Mouse (Mus musculus): ENCODE measurements around the gene Zmynd19. TPM values are rescaled to one million over a fixed set of nuclear protein-coding genes. Genes with fewer than 3 reads are reported as not detected.

The Zmynd19 gene
- 10.2 and 12.1 TPM in 2 replicates for polyA plus RNA-seq (2015; fragmentation: Nextera tagmentation; extraction: Ambion mirVana)

DNA sequence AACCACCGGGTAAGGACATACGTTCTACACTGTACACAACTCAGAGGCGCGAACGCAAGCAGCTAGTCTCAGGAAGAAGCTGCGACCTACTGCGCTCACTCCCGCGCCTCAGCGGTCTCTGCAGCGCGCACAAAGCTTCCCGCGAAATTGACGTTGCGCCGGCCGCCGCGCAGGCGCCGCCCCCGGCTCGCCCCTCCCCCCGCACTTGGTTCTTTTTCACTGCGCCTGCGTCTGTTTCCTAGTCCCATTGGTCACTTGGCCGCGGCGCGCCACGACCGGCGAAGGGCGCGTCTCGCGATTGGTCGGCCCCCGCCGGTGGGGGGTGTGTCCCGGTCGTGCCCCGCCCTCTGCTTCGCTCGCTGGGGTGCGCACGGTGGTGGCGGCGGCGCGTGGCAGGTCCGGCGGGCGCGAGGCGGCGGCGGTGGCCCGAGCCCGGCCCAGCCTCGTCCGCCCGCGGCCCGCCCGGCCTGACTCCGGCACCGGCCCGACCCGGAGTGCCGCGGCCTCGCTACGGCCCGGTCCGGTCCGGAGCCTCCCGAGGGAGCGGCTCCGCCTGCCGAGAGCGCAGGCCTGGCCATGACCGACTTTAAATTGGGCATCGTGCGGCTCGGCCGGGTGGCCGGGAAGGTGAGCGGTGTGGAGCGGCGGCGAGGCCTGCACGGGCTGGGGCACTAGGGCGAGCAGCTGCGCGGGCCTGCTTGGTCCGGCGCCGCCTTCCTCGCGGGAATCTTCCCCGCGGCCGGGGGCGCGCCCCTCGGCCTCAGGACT, at the start of gene Zmynd19:
TSS of gene Zmynd19 (plus strand) at position 372 of the 768 bp plus-strand sequence.
- peak; percentile 99 for ATAC-seq
- Histone ChIP-seq H3K4me1 (peaks cover 16% of the 10 kb centered on the region), H3K27me3 (no peaks in the 10 kb centered on the region), H3K4me2 (peak within 1 kb of the TSS; percentile 95), H3K36me3 (ENCODE audit: poor library complexity, severe bottlenecking) (peaks cover 30% of the 10 kb centered on the region), H3K27ac (peak within 1 kb of the TSS; percentile 40), H3K9me3 (replicated peaks) (no peaks in the 10 kb centered on the region), H3K9ac (peak within 1 kb of the TSS; percentile 97), H3K4me3 (peak within 1 kb of the TSS; percentile 98)
- WGBS, result under 1% methylated on average over 75 of the region's 108 CpGs

DNA sequence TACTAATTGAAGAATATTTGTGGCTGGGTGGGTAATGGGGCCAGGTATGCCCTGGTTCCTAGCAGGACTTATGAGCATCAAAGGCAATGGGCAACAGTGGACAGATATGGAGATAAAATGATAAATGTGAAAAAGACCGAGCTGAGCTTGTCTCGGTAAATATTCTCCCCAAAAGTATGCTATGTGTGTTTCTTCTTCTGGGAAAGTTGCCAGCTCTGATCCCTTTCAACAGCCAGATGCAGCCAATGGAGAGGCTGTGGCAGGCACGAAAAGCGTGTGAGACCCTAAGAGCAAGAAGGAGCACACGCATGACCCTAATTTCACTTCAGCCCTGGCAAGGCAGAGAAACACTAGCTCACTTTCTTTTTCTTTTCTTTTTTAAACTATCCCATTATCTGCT, 48.5 kb upstream of the Zmynd19 start:
- peaks cover 37% of the 10 kb centered on the region for H3K4me1 ChIP-seq
- no peak overlapping the region for H3K27ac ChIP-seq
- H3K36me3 ChIP-seq (ENCODE audit: poor library complexity, severe bottlenecking), result 0 out of 2 replicates have a peak, but pooled peaks cover 9% of the 10 kb centered on the region
- H3K27me3 ChIP-seq, result no peaks in the 10 kb centered on the region
- no peak overlapping the region for H3K4me3 ChIP-seq
- H3K9me3 ChIP-seq (replicated peaks), result no peaks in the 10 kb centered on the region
- no peak overlapping the region for H3K4me2 ChIP-seq
- no peak overlapping the region for H3K9ac ChIP-seq
- no peak for ATAC-seq
- WGBS, result 54% methylated on average over 5 of the region's 5 CpGs

DNA sequence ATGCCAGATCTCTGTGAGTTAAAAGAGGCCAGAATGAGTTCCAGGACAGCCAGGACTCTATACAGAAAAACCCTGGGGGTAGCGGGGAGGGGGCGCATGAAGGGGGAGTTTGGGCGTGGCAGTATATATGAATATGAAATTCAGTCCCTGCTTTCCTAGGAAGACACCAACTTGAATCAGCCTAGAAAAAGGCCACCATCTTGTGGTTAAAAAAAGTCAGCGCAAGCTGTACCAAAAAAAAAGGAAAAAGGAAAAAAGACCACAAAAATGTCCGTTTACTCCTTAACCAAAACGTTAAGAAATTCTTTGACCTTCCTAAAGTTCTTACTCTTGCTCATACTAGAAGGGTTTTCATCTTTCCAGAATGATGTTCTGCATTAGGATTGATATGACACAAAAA, 46.6 kb upstream of the Zmynd19 start:
- Histone ChIP-seq H3K27me3 (no peaks in the 10 kb centered on the region), H3K9me3 (replicated peaks) (no peaks in the 10 kb centered on the region), H3K4me2 (no peak overlapping the region), H3K27ac (no peak overlapping the region), H3K9ac (no peak overlapping the region), H3K36me3 (ENCODE audit: poor library complexity, severe bottlenecking) (0 out of 2 replicates have a peak, but pooled peaks cover 4% of the 10 kb centered on the region), H3K4me3 (no peak overlapping the region), H3K4me1 (peaks cover 48% of the 10 kb centered on the region)
- no peak for ATAC-seq
- 84% methylated on average over 6 of the region's 6 CpGs for WGBS

DNA sequence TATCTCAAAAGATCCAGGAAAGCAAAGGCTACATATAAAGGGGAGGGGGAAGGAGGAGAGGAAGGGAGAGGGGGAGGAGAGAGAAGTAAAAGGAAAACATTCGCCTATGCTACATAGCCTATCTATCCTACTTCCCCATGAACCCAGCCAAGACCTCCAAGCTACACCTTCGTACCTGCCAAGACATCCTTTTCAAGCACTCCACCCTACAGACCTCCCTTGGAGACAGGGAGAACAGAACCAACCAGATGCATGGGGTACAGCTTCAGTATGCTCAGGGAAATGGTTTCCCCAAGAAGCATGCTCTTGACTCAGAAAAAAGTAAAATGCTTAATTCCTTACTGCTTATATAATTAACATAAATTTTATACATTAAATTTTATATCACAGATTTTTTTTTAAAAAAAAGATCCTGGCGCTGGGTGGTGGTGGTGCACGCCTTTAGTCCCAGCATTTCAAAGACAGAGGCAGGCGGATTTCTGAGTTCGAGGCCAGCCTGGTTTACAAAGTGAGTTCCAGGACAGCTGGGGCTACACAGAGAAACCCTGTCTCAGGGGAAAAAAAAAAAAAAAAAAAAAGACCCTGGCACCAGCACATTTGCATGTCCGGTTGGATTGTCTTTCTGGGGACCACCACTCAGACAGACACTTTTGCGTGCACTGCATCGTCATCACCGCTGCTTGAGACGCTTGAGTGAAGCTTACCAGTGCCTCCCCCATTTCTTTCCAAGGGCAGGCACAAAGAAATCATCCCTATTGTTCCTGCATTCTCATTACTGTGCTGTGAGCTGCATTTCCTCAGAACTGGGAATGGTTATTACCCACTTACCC, 44.6 kb upstream of the Zmynd19 start:
- Histone ChIP-seq H3K4me3 (no peak overlapping the region), H3K36me3 (ENCODE audit: poor library complexity, severe bottlenecking) (0 out of 2 replicates have a peak, but pooled peaks cover 5% of the 10 kb centered on the region), H3K9me3 (replicated peaks) (no peaks in the 10 kb centered on the region), H3K27me3 (no peaks in the 10 kb centered on the region), H3K4me1 (peaks cover 48% of the 10 kb centered on the region), H3K4me2 (peak overlapping the region; percentile 17; the same call in 1 of the 2 replicates), H3K9ac (peak overlapping the region; percentile 51), H3K27ac (peak overlapping the region; percentile 91)
- 48% methylated on average over 11 of the region's 11 CpGs for WGBS
- ATAC-seq, result peak; percentile 82

DNA sequence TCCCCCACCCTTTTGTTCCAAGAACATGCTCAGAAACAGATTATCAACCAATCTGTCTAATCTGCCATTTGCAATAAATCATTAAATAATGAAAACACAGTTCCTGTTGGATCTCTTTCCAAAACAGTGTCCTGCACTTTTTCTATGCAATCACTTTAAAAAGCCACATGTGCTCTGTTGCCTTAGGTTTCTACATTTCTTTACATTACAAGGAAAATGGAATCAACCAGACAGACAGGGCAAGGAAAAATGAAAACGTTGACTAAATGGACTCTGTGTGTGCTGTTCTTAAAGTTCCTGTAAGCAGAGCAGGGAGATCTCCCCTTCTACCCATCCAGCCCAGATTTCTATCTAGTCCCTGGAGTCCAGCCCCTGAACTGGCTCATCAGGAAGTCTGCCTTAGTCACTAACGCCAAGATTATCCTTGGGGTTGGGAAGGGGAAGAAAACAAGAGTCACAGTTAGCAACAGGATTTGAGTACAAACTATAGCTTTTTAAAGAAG, 43.9 kb upstream of the Zmynd19 start:
- no peak for ATAC-seq
- Histone ChIP-seq H3K4me3 (no peak overlapping the region), H3K27ac (peak overlapping the region; percentile 91), H3K9ac (peak overlapping the region; percentile 51), H3K27me3 (no peaks in the 10 kb centered on the region), H3K4me1 (peaks cover 47% of the 10 kb centered on the region), H3K36me3 (ENCODE audit: poor library complexity, severe bottlenecking) (peaks cover 8% of the 10 kb centered on the region), H3K9me3 (replicated peaks) (no peaks in the 10 kb centered on the region), H3K4me2 (peak overlapping the region; percentile 17; the same call in 1 of the 2 replicates)
- WGBS, result 6% methylated on average over 2 of the region's 2 CpGs

DNA sequence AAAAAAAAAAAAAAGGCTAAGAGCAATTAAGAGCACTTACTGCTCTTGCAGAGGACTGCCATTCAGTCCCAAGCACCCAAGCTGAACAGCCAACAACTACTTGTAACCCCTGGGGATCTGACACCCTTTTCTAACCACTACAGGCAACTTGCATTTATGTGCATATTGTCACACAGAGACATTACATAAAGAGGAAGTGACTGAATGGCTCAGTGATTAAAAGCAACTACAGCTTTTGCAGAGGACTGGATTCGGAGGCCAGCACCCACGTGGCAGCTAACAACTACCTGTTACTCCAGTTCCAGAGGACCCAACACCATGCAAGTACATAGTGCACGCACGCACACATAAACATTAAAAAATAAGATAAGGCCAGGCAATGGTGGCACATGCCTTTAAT, 39.1 kb upstream of the Zmynd19 start:
- H3K4me3 ChIP-seq, result no peak overlapping the region
- no peak overlapping the region for H3K4me2 ChIP-seq
- ATAC-seq, result no peak
- no peaks in the 10 kb centered on the region for H3K27me3 ChIP-seq
- WGBS, result 100% methylated on average over 4 of the region's 4 CpGs
- H3K4me1 ChIP-seq, result peaks cover 16% of the 10 kb centered on the region
- peaks cover 23% of the 10 kb centered on the region for H3K36me3 ChIP-seq (ENCODE audit: poor library complexity, severe bottlenecking)
- no peak overlapping the region for H3K27ac ChIP-seq
- H3K9me3 ChIP-seq (replicated peaks), result no peaks in the 10 kb centered on the region
- no peak overlapping the region for H3K9ac ChIP-seq

DNA sequence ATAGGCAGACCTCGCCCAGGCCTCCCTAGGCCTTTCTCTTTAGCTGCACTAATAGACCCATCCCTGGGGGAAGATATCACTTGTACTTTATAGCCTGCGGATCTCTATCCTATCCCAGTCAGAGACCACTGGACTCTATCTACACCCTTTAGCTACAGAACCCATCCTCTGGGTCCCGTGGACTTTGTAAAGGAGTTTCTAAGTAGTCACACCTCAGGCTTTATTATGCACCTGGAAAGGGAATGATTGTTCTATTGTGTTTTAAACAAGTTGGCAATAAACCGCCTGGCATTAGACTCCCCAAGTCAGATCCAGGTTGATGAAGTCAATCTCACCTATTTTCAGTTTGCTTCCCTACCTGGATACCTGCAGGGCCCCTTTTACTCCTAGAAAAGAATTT, 37.4 kb upstream of the Zmynd19 start:
- peaks cover 23% of the 10 kb centered on the region for H3K36me3 ChIP-seq (ENCODE audit: poor library complexity, severe bottlenecking)
- no peak overlapping the region for H3K4me2 ChIP-seq
- 91% methylated on average over 4 of the region's 4 CpGs for WGBS
- H3K9me3 ChIP-seq (replicated peaks), result no peaks in the 10 kb centered on the region
- H3K4me1 ChIP-seq, result peaks cover 4% of the 10 kb centered on the region
- H3K9ac ChIP-seq, result no peak overlapping the region
- no peak overlapping the region for H3K4me3 ChIP-seq
- no peak overlapping the region for H3K27ac ChIP-seq
- H3K27me3 ChIP-seq, result no peaks in the 10 kb centered on the region
- ATAC-seq, result no peak

DNA sequence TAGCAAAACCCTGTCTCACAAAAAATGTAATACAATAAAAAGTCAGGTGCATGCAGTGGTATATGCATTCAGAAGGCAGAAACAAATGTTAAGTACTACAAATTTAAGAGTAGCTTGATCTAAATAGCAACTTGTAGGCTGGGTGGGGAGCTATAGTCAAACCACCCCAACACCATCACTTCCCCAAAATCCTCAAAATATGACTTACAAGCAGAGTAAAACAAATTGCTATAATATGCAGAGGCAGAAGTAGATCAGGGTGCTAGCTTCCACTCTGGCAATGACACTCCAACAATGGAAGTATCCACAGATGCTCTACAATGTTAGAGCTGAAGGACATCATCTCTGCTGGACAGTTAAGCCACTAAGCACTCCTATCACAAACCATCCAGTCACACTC, 37.0 kb upstream of the Zmynd19 start:
- peaks cover 8% of the 10 kb centered on the region for H3K4me1 ChIP-seq
- H3K36me3 ChIP-seq (ENCODE audit: poor library complexity, severe bottlenecking), result peaks cover 23% of the 10 kb centered on the region
- no peak overlapping the region for H3K4me3 ChIP-seq
- H3K9me3 ChIP-seq (replicated peaks), result no peaks in the 10 kb centered on the region
- H3K4me2 ChIP-seq, result no peak overlapping the region
- no peak for ATAC-seq
- H3K27me3 ChIP-seq, result no peaks in the 10 kb centered on the region
- H3K27ac ChIP-seq, result no peak overlapping the region
- no peak overlapping the region for H3K9ac ChIP-seq

DNA sequence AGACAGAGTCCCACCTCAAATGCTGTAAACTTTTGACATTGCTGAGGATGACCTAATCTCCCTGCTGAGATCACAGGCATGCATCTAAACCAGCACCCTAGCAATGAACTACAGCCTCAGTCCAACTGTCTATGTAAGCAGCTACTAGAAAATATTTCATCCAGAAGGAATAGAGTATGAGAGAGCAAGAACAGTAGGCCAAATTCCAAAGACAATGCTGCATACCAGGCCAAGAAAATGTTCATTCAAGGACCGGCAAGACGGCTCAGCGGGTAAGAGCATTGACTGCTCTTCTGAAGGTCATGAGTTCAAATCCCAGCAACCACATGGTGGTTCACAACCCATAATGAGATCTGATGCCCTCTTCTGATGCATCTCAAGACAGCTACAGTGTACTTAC, 34.8 kb upstream of the Zmynd19 start:
- H3K4me2 ChIP-seq, result no peak overlapping the region
- ATAC-seq, result no peak
- 84% methylated on average over 3 of the region's 3 CpGs for WGBS

DNA sequence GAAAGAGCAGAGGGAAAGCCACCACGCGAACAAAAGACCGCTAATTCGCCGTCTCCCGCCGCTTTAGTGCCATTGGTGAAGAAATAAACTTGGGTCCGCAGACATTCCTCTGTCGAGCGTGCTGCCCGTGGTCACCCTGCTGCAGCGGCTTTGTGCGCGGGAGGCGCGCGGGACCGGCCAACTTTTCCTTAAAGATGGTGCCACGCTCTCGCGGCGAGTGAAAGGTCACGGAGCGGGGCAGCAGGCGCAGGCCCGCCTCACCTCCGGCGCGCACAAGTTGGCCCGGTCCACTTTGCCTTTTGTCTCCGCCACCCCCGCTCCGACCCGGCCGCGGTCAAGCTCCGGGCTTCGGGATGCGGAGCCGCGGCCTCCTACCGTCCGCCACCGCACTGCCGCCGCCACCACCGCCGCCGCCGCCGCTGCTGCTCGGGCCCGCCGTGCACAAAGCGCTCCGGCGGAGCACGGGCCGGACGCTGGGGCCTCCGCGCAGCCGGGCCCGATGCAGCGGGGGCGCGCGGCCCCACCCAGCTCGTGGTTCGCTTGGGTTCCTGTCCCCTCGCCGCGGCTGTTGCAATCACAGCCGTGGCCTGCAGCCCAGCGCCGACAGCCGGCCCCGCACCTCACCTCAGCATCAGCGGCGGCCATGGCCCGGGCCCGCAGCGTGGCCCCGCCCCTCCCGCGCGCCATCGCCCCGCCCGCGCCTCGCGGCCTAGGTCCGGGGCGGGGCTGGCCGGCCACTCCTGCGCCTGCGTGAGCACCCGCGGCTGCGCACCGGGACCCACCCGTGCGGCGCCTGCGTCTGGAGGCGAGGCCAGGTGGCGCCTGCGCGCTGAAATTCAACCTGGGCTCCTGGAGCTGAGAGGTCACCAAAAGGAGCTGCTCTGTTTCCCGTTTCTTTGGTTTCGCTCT, 30.4 kb upstream of the Zmynd19 start, which contains the start of gene Ehmt1:
TSS of gene Ehmt1 (minus strand) at position 685 of the 909 bp plus-strand sequence.
- H3K9ac ChIP-seq, result peak within 1 kb of the TSS; percentile 98
- peak; percentile 99 for ATAC-seq
- WGBS, result under 1% methylated on average over 80 of the region's 112 CpGs
- H3K9me3 ChIP-seq (replicated peaks), result no peaks in the 10 kb centered on the region
- peak within 1 kb of the TSS; percentile 97 for H3K27ac ChIP-seq
- H3K4me2 ChIP-seq, result peak within 1 kb of the TSS; percentile 75
- no peaks in the 10 kb centered on the region for H3K27me3 ChIP-seq
- H3K36me3 ChIP-seq (ENCODE audit: poor library complexity, severe bottlenecking), result no peaks in the 10 kb centered on the region
- peaks cover 16% of the 10 kb centered on the region for H3K4me1 ChIP-seq
- H3K4me3 ChIP-seq, result peak within 1 kb of the TSS; percentile 93

More for the DNA sequence above, 34.8 kb upstream of the Zmynd19 start:
- H3K4me1 ChIP-seq, result peaks cover 16% of the 10 kb centered on the region
- H3K9ac ChIP-seq, result no peak overlapping the region
- H3K36me3 ChIP-seq (ENCODE audit: poor library complexity, severe bottlenecking), result peaks cover 22% of the 10 kb centered on the region
- H3K27ac ChIP-seq, result no peak overlapping the region
- no peaks in the 10 kb centered on the region for H3K9me3 ChIP-seq (replicated peaks)
- no peak overlapping the region for H3K4me3 ChIP-seq
- H3K27me3 ChIP-seq, result no peaks in the 10 kb centered on the region

DNA sequence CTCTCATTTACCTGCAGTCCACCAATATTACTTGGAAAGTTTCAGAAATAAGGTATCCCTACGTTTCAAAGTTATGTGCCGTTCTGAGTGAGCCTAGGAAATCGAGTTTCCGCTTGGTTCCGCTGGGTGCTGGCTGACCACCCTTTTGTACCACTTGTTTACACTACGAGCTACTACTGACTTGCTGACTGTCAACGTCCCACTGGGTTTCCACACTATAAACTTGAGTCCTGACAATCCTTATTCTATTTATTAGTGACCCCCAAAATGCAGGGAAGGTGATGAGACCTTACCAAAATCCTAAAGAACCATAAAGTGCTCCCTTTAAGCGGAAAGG, 29.8 kb upstream of the Zmynd19 start:
- 10% methylated on average over 8 of the region's 8 CpGs for WGBS
- peak overlapping the region; percentile 93 for H3K4me3 ChIP-seq
- peak overlapping the region; percentile 75 for H3K4me2 ChIP-seq
- H3K27me3 ChIP-seq, result no peaks in the 10 kb centered on the region
- ATAC-seq, result peak; percentile 58
- peak overlapping the region; percentile 98 for H3K9ac ChIP-seq
- no peaks in the 10 kb centered on the region for H3K9me3 ChIP-seq (replicated peaks)
- H3K4me1 ChIP-seq, result peaks cover 16% of the 10 kb centered on the region
- H3K36me3 ChIP-seq (ENCODE audit: poor library complexity, severe bottlenecking), result no peaks in the 10 kb centered on the region
- peak overlapping the region; percentile 97; the same call in 1 of the 2 replicates for H3K27ac ChIP-seq
